Mouse (Mus musculus) forebrain, postnatal 0 days (tissue): Measurements from ENCODE around the gene Gapdh. TPM values are rescaled to one million over a fixed set of nuclear protein-coding genes. Genes with fewer than 3 reads are reported as not detected.

Experiments
- ATAC-seq: fragments of 200-750 bp; cut with Nextera tagmentation; 2 replicates; pipeline ENCODE4 v1.8.0; 2017; ENCODE audit warnings: mild to moderate bottlenecking, moderate library complexity
- DNase-seq: peaks from one replicate; pipeline ENCODE4 v3.0.0-alpha.2; 2015
- H3K27ac ChIP-seq: fragments of 300-500 bp; sonication (generic); 2 replicates; pipeline ENCODE4 v1.5.1; 2014; ENCODE audit warnings: low read depth, mild to moderate bottlenecking, antibody characterized with exemption, low read length, moderate library complexity, mixed read lengths
- H3K27me3 ChIP-seq: fragments of 300-500 bp; sonication (generic); 2 replicates; pipeline ENCODE4 v1.6.1; 2014; ENCODE audit warnings: mild to moderate bottlenecking, low read length, mixed read lengths; ENCODE audit not compliant: insufficient read depth
- H3K36me3 ChIP-seq: fragments of 300-500 bp; sonication (generic); 2 replicates; pipeline ENCODE4 v1.6.1; 2014; ENCODE audit warnings: mild to moderate bottlenecking, moderate library complexity; ENCODE audit not compliant: insufficient read depth
- H3K4me1 ChIP-seq: fragments of 300-500 bp; sonication (generic); 2 replicates; pipeline ENCODE4 v1.6.1; 2014; ENCODE audit warnings: antibody characterized with exemption; ENCODE audit not compliant: insufficient read depth
- H3K4me2 ChIP-seq: fragments of 300-500 bp; sonication (generic); 2 replicates; pipeline ENCODE4 v1.6.1; 2014; ENCODE audit warnings: low read depth, mild to moderate bottlenecking, moderate library complexity
- H3K4me3 ChIP-seq: fragments of 300-500 bp; sonication (generic); 2 replicates; pipeline ENCODE4 v1.5.1; 2014; ENCODE audit warnings: low read depth, low read length, mixed read lengths
- H3K9ac ChIP-seq: fragments of 300-500 bp; sonication (generic); 2 replicates; pipeline ENCODE4 v1.6.1; 2014; ENCODE audit warnings: mild to moderate bottlenecking
- H3K9me3 ChIP-seq: fragments of 300-500 bp; sonication (generic); 2 replicates; pipeline ENCODE4 v1.6.1; 2016; ENCODE audit warnings: low read length
- CTCF ChIP-seq: sonication (generic); IDR thresholded peaks from 2 replicates; pipeline ENCODE4 v1.5.1; 2016; ENCODE audit warnings: antibody characterized with exemption, control low read depth, low read depth
- WGBS: fragments of 180-500 bp; shearing (Covaris S2); extraction: QIAGEN DNeasy Blood & Tissue Kit; methylation state at CpG from one replicate; pipeline ENCODE4 v1.1.7; 2014; 5-methylcytosine and 5-hydroxymethylcytosine counted together
- polyA plus RNA-seq: library from polyadenylated mRNA; unstranded; fragments of >200 nt; fragmentation: Nextera tagmentation; extraction: Ambion mirVana; gene quantifications from 2 replicates; pipeline ENCODE4 v1.2.1, GENCODE M21; 2015
- total RNA-seq: library from RNA; depleted of rRNA; stranded (reverse); fragments of >200 nt; gene quantifications from 2 replicates; pipeline ENCODE4 v1.2.3, GENCODE M21; 2014

The Gapdh gene
- total and polyA plus RNA-seq, 2 experiments from 2014 or later: 1,543 to 2,022 TPM

- H3K4me1 ChIP-seq: peaks cover 22% of the 10 kb centered on the region
- ATAC-seq (no peak), DNase-seq (peak; percentile 27)
- TF ChIP-seq CTCF: no peak
- peak overlapping the region; percentile 97 for H3K4me2 ChIP-seq
- peaks cover 21% of the 10 kb centered on the region for H3K36me3 ChIP-seq
- no peak overlapping the region for H3K27ac ChIP-seq
- peak overlapping the region; percentile 91 for H3K9ac ChIP-seq
- no peaks in the 10 kb centered on the region for H3K9me3 ChIP-seq
- no peaks in the 10 kb centered on the region for H3K27me3 ChIP-seq
- peak overlapping the region; percentile 79 for H3K4me3 ChIP-seq
- 40% methylated on average over 7 of the region's 7 CpGs for WGBS
Observed at GRCm38 (mm10) chr6:125146148-125146547, 20.1 kb downstream of the Gapdh start.

- H3K4me1 ChIP-seq: peaks cover 22% of the 10 kb centered on the region
- H3K9me3 ChIP-seq: no peaks in the 10 kb centered on the region
- peak overlapping the region; percentile 89 for H3K27ac ChIP-seq
- H3K4me3 ChIP-seq: peak overlapping the region; percentile 79
- H3K4me2 ChIP-seq: peak overlapping the region; percentile 97
- no peak for TF ChIP-seq CTCF
- WGBS: 2% methylated on average over 33 of the region's 35 CpGs
- peak overlapping the region; percentile 91 for H3K9ac ChIP-seq
- ATAC-seq (peak; percentile 66), DNase-seq (no peak)
- no peaks in the 10 kb centered on the region for H3K27me3 ChIP-seq
- H3K36me3 ChIP-seq: peaks cover 24% of the 10 kb centered on the region
Observed at GRCm38 (mm10) chr6:125145479-125145951, 20.8 kb downstream of the Gapdh start.

GRCm38 (mm10) chr6:125145001-125145400 is 21.3 kb downstream of the Gapdh start, which contains the start of gene Iffo1:
Iffo1 (plus strand) TSS chr6:125145241.
- Histone ChIP-seq H3K9me3 (no peaks in the 10 kb centered on the region), H3K27me3 (no peaks in the 10 kb centered on the region), H3K9ac (peak within 1 kb of the TSS; percentile 91), H3K4me1 (peaks cover 22% of the 10 kb centered on the region), H3K4me2 (peak within 1 kb of the TSS; percentile 97), H3K4me3 (peak within 1 kb of the TSS; percentile 79), H3K27ac (peak within 1 kb of the TSS; percentile 89), H3K36me3 (peaks cover 29% of the 10 kb centered on the region)
- peak; percentile 93 for DNase-seq
- peak; percentile 96 for ATAC-seq
- WGBS: 1% methylated on average over 16 of the region's 16 CpGs
- peak; percentile 82 for TF ChIP-seq CTCF

- H3K4me1 ChIP-seq: peaks cover 22% of the 10 kb centered on the region
- no peak overlapping the region for H3K4me3 ChIP-seq
- peaks cover 40% of the 10 kb centered on the region for H3K36me3 ChIP-seq
- H3K27me3 ChIP-seq: no peaks in the 10 kb centered on the region
- ATAC-seq (no peak), DNase-seq (no peak)
- no peak overlapping the region for H3K4me2 ChIP-seq
- 86% methylated on average over 9 of the region's 9 CpGs for WGBS
- no peaks in the 10 kb centered on the region for H3K9me3 ChIP-seq
- H3K9ac ChIP-seq: no peak overlapping the region
- no peak overlapping the region for H3K27ac ChIP-seq
- TF ChIP-seq CTCF: no peak
Observed at GRCm38 (mm10) chr6:125143904-125144303, 22.4 kb downstream of the Gapdh start.

GRCm38 (mm10) chr6:125143128-125143527 is 23.1 kb downstream of the Gapdh start:
- H3K36me3 ChIP-seq: peaks cover 48% of the 10 kb centered on the region
- H3K4me1 ChIP-seq: peaks cover 22% of the 10 kb centered on the region
- 74% methylated on average over 3 of the region's 3 CpGs for WGBS
- ATAC-seq: no peak
- no peak for DNase-seq
- no peak overlapping the region for H3K27ac ChIP-seq
- no peaks in the 10 kb centered on the region for H3K27me3 ChIP-seq
- TF ChIP-seq CTCF: no peak
- no peaks in the 10 kb centered on the region for H3K9me3 ChIP-seq
- no peak overlapping the region for H3K4me2 ChIP-seq
- no peak overlapping the region for H3K4me3 ChIP-seq
- H3K9ac ChIP-seq: no peak overlapping the region

- Histone ChIP-seq H3K27me3 (no peaks in the 10 kb centered on the region), H3K9ac (no peak overlapping the region), H3K27ac (no peak overlapping the region), H3K4me1 (peaks cover 22% of the 10 kb centered on the region), H3K9me3 (no peaks in the 10 kb centered on the region), H3K4me3 (no peak overlapping the region), H3K4me2 (no peak overlapping the region), H3K36me3 (peaks cover 55% of the 10 kb centered on the region)
- ATAC-seq: no peak
- DNase-seq: no peak
- WGBS: 91% methylated on average over 8 of the region's 8 CpGs
- no peak for TF ChIP-seq CTCF
Observed at GRCm38 (mm10) chr6:125142436-125142835, 23.8 kb downstream of the Gapdh start.

- 93% methylated on average over 7 of the region's 7 CpGs for WGBS
- DNase-seq (no peak), ATAC-seq (no peak)
- Histone ChIP-seq H3K27ac (no peak overlapping the region), H3K4me1 (peaks cover 2% of the 10 kb centered on the region), H3K27me3 (no peaks in the 10 kb centered on the region), H3K9me3 (no peaks in the 10 kb centered on the region), H3K4me2 (no peak overlapping the region), H3K36me3 (peaks cover 75% of the 10 kb centered on the region), H3K4me3 (no peak overlapping the region), H3K9ac (no peak overlapping the region)
- no peak for TF ChIP-seq CTCF
Observed at GRCm38 (mm10) chr6:125139747-125140146, 26.5 kb downstream of the Gapdh start.
